Mouse (Mus musculus) left cerebral cortex, postnatal 14 days (tissue): ENCODE measurements around the gene Rapgef1. TPM values are rescaled to one million over a fixed set of nuclear protein-coding genes. Genes with fewer than 3 reads are reported as not detected.
"Not testable (repeated sequence)": the region's sequence is repeated elsewhere in the genome, so short reads cannot be mapped to it uniquely, and the experiment has no call there.

Experiments
- DNase-seq, 2 experiments: peaks; one replicate each; pipeline ENCODE4 v3.0.0; 2021 to 2022; ENCODE audit warnings: low spot score in 2 of 2, mixed read lengths in 1 of 2
- intact Hi-C: fragments of 180-260 bp; cut with DNase I; formaldehyde crosslinking; loops from one replicate; pipeline ENCODE4 v1.15.1; 2025
- total RNA-seq, 2 experiments: library from RNA; stranded (reverse); gene quantifications; 2 replicates each; pipeline ENCODE4 v1.2.3; 2021

The Rapgef1 gene
- total RNA-seq, 2 experiments from 2014 or later: 118 to 124 TPM

- intact Hi-C loops: loop anchor here (5.0 kb wide), 1 partner anchor 46 kb away; no protein-coding TSS in a partner anchor
- DNase-seq: no peak
Observed at GRCm38 (mm10) chr2:29621636-29622035, 2.1 kb downstream of the Rapgef1 start.

DNA sequence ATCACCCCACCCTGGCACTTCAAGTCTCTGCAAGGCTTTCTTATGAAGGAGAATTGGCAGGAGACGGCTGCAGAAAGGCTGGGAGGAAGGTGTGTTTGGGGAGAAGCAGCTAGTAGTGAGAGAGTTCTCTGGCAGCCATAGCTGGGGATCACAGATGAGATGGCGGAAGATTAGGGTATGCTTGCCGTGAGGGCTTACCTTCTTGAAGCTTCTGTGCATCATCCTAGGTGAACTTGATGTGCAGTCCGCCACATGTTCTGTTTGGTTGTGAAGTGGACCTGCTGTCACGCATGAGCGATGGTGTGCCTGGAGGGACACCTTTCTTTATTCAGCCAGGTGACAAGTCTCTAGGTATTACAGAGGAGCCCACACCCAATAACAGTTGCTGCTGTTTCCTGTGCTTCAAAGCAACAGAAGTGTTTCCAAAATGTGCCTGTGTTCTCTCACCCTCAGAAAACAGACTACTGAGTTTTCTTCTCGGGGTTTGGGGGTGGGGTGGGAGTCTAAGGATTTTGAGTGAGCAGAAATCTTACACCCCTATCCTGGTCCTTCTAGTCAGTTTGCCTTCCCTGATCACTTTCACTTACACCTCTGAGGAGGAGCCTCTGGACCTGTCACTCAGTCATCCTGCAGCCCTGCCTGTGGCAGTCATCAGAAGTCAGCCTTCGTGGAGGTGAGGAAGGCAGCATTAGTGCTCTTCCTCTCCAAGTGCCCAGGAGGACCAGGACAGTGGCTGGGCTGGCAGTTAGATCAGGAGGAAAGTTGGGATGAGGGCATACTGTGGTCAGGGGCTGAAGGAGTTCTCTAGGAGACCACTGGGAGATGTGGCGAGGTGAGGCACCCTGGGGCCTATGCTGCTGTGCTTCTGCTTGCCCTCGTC lies 2.8 kb downstream of the Rapgef1 start:
- intact Hi-C loops: loop anchor here (5.0 kb wide), 1 partner anchor 45 kb away; no protein-coding TSS in a partner anchor
- DNase-seq: no peak

- no peak for DNase-seq
- intact Hi-C loops: loop anchor here (5.0 kb wide), 1 partner anchor 44 kb away; no protein-coding TSS in a partner anchor
Observed at GRCm38 (mm10) chr2:29623247-29624090, 3.9 kb downstream of the Rapgef1 start.

GRCm38 (mm10) chr2:29624091-29624608 lies 4.6 kb downstream of the Rapgef1 start:
- intact Hi-C loops: loop anchor here (5.0 kb wide), 1 partner anchor 43 kb away; no protein-coding TSS in a partner anchor
- DNase-seq: no peak

GRCm38 (mm10) chr2:29624739-29625138 lies 5.2 kb downstream of the Rapgef1 start:
- no peak for DNase-seq
- intact Hi-C loops: loop anchor here (5.0 kb wide), 1 partner anchor 43 kb away; no protein-coding TSS in a partner anchor

DNA sequence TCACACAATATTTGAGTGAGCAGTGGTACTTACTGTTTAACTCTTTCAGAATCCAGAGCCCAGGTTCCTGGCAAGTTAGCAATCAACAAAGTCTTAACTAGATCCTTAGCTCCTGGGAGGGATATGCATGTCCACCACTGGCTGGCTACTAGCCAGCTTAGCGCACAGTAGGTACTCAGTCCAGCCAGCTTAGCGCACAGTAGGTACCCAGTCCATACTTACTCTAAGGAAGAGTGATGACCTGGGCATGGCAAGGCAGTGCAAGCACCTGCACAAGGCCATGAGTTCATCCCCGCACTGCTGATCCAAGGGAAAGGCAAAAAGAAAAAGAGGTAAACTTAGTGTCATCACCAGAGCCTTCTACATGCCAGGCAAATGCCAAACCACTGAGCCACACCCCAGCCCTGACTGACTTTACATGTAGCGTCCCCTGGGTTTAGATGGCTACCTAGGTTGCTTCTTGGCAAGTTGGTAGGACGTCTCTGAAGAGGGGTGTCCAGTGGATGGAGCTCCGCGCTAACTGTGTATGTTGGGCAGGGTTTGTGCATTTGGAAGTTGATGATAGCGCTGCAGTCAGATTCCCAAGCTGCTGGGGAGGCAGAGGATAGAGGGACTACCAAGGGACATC lies 6.2 kb downstream of the Rapgef1 start:
- no peak for DNase-seq
- intact Hi-C loops: no loop called here

DNA sequence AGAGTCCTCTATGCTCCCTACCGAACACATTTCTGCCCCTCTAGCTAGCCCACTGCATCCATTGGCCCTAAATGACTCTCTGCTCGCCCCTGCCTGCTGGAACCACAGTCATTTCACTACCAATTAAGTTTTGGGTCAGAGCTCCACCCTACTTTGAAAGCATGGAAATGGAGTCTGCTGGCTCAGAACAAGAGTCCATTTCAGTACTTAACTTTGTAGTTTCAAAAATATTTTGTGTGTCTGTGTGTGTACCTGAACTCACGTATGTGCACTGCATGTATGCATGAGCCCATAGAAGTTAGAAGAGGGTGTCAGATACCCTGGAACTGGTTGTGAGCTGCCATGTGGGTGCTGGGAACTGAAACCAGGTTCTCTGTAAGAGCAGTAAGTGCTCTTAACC lies 7.8 kb downstream of the Rapgef1 start:
- intact Hi-C loops: no loop called here
- DNase-seq: no peak

DNA sequence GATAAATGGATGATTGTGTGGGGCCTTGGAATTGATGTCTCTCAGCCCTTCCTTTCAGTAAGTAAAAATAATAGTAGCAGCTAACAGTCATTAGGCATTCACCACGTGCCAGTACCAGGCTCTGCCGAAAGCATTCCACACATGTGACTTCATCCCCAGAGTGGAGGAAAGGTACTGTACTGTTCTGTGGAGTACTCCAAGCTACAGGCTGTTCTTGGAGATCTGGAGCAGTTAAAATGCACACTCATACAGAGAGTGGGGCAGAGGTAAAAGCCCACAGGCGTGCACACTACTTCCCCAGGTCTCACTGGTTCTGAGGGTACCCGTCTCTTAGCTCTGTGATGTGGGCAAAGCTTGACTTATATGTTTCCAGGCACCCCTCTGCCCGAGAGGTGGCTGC lies 8.7 kb downstream of the Rapgef1 start:
- DNase-seq: no peak
- intact Hi-C loops: no loop called here

GRCm38 (mm10) chr2:29628763-29629181 lies 9.3 kb downstream of the Rapgef1 start:
- intact Hi-C loops: no loop called here

GRCm38 (mm10) chr2:29629311-29629710 lies 9.8 kb downstream of the Rapgef1 start:
- DNase-seq: no peak
- intact Hi-C loops: no loop called here

More at GRCm38 (mm10) chr2:29628763-29629181, 9.3 kb downstream of the Rapgef1 start:
- DNase-seq: no peak

DNA sequence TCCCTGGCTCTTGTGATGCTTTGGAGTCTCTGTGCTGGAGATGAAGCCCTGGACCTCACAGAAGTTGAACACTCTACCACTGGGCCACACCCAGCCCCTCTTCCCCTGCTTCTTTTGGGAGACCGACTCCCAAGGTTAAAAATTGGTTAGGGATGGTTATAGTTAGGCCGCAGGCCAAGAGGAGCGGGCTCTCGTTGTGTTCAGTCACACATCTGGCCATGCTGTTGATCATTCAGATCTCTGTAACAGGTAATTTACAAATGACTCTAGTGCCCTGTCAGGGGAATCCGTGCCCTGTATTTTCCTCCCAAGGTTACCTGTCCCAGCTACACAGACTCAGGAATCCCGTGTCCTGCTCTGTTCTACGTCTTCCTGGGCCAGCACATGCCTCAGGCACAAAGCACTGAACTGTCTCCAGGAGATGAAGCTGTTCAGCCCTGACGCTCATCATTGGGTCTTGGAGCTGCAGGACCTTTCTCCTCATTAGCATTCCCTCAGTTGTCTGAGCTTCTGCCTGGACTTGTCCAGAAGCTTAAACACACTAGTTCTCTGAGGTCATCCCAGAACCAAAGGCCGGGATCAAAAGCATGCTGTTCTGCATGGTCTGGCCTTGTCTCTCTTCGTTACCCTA lies 10.7 kb downstream of the Rapgef1 start:
- DNase-seq: no peak
- intact Hi-C loops: no loop called here

DNA sequence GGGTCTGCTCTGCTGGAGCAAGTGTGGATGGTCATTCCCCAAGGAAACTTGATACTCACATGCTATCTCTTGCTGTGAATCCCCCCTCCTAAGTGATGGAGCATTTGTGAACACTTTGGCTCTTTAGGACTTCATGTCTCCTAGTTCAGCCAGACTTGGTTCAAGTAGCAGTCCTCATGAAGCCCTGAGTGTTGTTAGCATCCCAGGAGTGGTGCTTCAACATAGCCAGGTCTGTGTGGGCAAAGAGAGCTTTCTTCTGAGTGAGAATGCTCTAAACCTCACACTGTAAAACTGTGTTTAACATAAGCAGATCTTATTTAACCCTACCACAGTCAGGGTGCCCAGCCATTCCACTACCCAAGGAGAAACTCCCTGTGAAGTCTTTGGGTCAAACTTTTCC lies 11.5 kb downstream of the Rapgef1 start:
- intact Hi-C loops: no loop called here
- DNase-seq: no peak

GRCm38 (mm10) chr2:29631564-29632167 lies 12.1 kb downstream of the Rapgef1 start:
- intact Hi-C loops, DNase-seq: not testable (repeated sequence)

GRCm38 (mm10) chr2:29632168-29632662 lies 12.7 kb downstream of the Rapgef1 start:
- DNase-seq: no peak
- intact Hi-C loops: no loop called here

DNA sequence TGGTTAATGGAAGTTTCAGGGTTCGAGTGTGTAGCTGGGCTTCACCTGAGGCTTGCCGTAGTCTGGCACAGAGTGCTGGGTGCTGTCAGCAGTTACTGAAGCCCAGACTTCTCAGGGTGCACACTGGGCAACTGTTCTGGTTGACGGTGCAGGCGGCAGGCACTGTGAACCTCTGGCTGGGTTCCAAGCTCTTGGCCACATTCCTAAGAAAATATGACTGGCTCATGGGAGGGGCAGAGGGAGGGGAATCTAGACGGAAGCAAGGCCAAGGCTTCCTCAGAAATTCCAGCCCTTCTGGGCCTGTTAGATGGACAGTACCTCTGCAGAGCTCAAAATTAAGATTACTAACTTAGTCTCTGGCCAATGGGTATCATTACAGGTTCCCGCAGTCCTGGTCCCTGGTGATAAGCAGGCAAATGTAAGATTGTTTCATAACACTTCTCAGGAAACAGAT lies 13.6 kb downstream of the Rapgef1 start:
- intact Hi-C loops: no loop called here
- peak in 1 of 2 experiments; percentile 58 for DNase-seq

DNA sequence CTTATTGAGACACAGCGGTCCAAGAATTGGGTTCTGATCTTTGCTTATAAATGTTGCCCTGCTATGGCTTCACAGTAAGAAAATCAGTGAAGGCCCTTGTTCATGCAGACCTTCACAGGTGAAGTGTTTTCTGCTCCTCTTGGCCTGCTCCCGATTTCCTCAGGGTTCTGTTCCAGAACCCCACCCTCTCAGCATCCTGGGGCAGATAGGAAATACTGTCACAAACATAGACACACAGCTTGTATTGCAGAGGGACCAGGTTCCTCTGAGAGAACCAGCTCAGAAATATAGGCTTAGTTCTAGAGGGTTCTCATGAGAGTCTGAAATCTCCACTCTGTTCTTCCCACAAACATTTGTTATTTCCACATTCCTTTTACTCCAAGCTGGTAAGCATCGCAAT lies 14.3 kb downstream of the Rapgef1 start:
- DNase-seq: no peak
- intact Hi-C loops: no loop called here

DNA sequence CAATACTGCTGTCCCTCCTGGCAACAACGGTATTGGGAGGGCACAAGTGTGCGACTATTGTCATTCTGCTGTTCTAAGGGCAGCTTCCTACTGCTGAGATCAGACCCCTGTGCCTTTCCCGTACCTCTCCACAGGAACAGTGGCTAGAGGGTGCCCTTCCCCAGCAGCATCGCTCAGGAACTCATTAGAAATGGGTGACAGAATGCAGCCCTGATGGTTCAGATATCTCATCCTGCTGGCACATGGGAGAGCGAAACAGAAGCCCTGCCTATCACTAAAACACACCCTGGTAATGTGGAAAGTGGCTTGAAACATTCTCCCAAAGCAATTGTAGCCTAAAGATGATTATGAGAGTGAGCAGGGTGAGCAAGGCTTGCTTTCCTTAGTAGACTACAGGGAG lies 15.0 kb downstream of the Rapgef1 start:
- DNase-seq: no peak

DNA sequence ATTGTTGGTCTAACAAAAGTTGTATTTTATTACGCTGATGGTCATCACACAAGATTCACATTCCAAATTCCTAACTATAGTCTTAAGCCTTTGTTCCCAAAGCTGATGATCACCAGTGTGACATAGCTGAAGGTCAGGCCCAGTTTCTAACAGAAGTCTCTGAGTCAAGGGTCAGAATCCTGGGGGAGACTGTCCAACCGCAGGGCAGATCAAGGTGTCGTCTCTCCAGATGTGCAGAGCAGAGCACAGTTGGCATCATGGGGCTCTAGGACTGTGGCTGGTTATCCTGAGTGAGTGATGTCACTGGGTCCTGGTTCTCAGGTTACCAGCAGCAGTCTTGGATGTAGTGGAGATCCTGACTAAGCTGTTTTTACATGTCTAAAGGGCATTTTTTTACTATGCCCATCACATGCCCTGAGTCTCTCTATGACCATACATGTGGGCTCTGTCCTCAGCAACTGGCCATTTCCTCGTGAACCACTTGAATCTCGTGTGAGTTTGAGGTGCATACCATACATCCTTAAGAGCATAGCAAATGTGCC lies 16.5 kb downstream of the Rapgef1 start:
- intact Hi-C loops: no loop called here
- no peak for DNase-seq

More for the DNA sequence above, 15.0 kb downstream of the Rapgef1 start:
- intact Hi-C loops: no loop called here
